Mouse (Mus musculus) gastrocnemius, adult 8-10 months (tissue): ENCODE results near the gene Rnase10. TPM values are rescaled to one million over a fixed set of nuclear protein-coding genes. Genes with fewer than 3 reads are reported as not detected.
"Not testable (repeated sequence)": the region's sequence is repeated elsewhere in the genome, so short reads cannot be mapped to it uniquely, and the experiment has no call there.

Experiments
- DNase-seq, 2 experiments: peaks; one replicate each; pipeline ENCODE4 v3.0.0; 2022; ENCODE audit warnings: low spot score in 2 of 2
- total RNA-seq, 4 experiments: library from RNA; stranded (reverse); gene quantifications; 2 replicates each; pipeline ENCODE4 v1.2.4; 2022

Rnase10 gene
- total RNA-seq = not detected

DNA sequence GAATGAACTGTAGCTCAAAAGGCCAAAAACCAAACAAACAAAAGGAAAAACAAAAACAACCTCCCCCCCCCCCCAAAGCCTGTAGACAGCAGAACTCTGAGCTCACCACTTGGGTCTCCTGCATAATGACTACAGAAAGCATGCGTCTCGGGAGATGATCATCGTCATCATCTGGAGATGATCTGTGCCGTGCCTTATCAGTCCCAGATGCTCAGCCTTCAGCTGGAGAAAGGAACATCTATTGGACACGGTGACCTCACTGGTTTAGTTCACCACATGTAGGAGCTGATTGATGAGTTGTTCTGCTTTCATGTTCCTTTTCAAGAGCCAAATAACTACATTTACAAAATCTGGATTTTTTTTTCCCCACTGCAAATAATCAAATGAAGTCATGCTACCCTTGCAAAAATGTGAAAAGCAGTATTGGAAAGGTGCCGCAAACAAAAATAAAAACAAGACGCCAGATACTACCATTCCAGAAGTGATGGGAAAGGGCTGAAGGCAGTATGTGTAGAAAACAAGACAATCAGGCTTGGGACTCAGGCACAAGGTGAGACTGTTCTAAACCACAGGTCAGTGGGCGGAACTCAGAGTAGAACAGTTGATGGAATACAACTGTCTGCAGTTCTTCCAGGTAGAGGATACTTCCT is at the start of gene Rnase10:
Gene Rnase10 (plus strand): TSS at position 600 of the 650 bp plus-strand sequence.
- no peak for DNase-seq

DNA sequence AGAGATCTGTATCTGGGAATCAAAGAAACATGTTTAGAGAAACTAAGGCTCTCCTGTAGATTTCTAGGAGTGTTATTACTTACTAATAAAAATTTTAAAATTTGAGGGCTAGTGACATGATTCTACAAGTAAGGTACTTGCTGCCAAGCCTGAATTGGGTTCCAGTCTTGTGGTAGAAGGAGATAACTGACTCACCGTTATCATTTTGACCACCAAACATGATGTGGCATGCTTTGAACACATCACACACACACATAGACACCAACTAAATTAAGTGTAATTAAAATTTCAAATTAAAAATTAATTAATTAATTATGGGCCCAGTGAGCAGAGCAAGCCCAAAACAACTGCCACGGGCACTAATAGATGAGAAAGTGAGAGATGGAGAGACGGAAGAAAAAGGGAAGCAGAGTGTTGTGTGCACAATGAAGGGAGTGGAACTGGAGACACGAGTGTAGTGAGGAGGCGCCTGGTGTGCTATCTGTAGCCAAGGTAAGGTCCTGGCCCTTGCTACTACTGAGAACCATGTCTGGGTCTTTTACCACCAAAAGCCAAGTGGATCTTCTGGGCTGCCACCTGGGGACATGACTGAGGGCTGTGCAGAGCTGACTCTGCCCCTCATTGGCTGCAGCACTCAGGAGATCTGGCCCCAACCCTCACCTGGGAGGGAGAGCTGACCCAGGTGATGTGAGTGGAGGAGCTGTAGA is 49.1 kb upstream of the Rnase10 start:
- DNase-seq = not testable (repeated sequence)

DNA sequence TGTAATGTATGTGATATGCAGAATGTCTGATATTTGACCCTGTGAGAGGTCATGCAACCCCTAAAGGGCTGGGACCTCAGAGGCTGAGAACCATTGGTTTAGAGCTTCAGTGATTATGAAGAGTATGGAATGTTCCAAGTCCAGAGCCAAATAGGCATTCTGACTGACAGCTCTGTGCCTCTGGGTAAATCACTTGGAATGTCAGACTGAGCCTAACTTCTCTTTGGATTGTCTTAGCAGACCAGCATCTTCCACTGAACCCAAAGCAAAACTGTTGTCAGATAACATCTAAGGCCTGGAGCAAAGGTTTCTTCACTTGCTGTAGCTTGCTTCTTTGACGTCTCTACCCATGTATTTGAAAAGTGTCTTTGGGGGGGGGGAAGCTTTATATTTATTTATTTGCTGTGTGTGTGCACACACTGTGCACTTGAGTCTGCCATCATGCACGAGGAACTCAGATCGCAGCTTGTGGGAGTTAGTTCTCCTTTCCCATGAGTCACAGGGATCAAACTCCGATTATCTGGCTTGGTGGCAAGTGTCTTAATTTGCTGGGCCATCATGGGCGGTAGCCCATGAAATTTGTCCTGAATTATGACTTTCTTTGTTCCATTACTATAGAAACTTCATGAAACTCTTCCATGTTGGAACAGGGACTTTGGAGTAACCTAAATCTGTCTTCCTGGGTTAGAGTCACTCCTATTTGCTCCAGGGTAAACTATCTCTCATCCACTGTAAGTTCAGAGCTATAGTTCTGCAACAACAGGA is 39.2 kb upstream of the Rnase10 start:
- DNase-seq = no peak

DNA sequence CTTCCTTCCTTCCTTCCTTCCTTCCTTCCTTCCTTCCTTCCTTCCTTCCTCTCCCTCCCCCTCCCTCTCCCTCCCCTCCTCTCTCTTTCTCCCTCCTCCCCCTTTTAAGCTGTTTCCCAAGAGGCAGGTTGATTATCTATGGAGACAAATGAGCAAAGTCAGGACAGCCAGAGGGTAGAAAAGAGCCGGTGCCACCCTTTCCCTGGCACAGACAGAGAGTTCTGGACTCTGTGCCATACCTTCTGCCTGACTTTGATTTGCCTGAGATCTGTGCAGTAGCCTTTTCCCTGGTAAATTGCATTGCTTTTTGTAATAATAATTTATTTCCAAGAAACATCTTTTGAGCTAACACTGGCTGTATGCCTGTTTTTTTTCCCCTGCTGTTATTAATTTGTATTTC is 38.5 kb upstream of the Rnase10 start:
- no peak for DNase-seq

DNA sequence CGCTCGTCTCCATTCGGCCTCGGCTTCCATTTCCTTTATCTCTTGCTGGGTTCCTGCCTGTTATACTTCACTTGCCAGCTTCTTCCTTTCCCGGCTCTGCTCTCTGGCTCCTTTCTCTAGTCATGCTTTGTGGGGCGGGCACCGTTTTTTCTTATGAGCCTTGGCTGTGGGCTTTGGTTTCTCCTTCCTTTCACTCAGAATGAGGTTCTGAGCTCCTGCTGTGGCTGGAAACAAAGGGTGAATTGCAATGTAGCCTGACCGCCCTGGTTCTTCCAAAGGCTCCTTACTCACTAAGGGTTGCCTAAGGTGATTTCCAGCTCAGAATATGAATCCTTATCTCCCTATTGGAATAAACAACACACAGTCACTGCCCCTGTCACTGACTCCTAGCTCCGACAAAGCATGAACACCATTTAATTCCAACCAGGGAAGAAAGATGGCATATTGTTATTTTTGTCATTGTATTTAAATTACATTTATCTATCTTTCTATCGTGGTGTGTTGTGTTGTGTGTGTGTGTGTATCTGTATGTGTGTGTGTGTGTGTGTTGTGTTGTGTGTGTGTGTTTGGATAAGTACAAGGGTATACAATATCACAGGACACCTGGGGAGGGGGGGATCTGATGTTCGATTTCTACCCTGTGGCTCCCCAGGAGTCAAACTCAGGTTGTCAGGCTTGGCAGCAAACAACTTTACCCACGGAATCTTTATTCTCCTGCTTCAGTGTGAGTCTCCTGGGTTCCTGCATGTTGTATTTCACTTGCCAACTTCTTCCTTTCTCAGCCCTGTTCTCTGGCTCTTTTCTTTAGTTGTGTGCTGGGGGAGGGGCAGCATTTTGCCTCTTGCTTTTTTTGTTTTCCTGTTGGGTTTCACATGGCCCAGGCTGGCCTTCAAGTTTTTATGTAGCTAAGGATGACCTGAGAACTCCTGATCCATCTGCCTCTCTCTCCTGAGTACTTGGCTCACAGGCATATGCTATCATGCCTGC is 37.7 kb upstream of the Rnase10 start:
- no peak for DNase-seq

DNA sequence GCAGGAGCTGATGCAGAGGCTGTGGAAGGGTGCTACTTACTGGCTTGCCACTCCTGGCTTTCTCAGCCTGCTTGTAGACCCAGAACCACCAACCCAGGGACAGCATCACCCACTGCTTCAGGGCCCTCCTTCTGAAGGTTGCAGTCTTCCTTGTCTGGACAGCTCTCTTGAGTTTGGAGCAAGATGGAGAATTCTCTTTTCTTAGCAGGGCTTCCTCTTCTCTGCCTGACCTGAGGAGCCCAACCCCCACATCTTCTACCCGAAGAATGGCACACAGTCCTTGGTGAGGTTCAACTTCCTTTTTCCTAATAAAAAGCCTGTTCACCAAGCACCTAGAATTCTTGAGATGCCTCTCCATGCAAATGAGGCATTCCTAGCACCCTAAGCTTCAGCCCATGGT is 36.7 kb upstream of the Rnase10 start:
- no peak for DNase-seq

DNA sequence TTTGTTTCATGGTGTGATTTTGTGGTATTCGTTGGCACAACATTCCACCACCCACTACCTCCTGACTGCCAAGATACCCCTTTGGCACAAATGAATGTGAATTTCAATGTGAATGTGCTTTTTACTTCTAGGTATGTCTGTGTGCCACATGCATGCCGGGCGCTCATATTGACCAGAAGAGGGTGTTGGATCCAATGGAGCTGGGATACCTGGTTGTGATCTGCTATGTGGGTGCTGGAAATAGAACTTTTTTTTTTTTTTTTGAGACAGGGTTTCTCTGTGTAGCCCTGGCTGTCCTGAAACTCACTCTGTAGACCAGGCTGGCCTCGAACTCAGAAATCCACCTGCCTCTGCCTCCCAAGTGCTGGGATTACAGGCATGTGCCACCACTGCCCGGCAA is 34.5 kb upstream of the Rnase10 start:
- DNase-seq = not testable (repeated sequence)

DNA sequence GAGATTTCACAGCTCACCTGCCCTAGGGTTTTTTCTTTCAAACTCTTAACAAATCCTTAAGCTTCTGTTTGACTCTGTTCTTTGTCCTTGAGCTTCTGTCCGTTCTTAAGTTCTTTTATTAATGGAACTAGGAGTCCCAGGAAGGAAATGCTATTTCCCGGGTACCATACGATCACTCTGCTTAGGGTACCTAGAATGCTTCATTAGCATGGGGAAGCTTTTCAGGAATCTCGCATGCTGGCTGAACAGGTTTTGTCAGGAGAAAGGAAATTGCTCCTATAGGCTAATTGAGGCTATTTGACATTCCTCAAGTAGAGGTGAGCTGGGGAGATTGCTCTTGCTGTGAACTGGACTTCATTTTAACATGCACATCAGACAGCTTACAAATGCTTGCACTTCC is 33.9 kb upstream of the Rnase10 start:
- no peak for DNase-seq

DNA sequence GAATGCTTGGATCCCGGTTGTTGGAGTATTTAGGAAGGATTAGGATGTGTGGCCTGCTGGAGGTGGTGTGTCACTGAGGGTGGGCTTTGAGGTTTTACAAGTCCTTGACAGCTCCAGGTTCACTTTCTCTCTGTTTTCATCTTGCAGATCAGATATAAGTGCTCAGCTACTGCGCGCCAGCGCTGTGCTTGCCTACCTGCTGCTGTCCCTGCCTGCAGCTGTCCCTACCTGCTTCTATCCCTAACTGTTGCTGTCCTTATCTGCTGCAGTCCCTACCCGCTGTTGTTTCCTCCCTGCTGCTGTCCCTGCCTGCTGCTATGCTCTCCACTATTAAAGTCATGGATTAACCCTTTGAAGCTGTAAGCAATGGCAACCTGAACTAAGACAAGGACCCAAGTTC is 32.5 kb upstream of the Rnase10 start:
- DNase-seq = no peak

DNA sequence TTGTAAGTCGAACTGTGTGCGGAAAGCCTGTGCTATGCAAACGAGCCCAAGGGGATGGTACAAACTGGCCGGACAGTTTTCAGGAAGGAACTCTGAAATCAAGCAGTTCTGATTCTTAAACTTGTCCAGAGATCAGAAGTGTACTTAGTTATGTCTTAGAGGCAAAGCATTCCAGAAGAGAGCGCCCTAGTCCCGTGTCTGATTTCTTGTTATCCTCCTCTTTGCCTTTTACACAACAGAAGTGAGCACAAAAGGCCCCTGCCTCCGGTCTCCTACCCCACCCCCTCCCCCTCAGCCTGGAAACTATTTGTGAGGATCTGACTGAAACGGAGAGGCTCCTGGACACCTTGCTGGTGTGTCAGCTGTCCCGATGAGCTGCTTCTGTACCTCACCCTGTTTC is 30.9 kb upstream of the Rnase10 start:
- no peak for DNase-seq

DNA sequence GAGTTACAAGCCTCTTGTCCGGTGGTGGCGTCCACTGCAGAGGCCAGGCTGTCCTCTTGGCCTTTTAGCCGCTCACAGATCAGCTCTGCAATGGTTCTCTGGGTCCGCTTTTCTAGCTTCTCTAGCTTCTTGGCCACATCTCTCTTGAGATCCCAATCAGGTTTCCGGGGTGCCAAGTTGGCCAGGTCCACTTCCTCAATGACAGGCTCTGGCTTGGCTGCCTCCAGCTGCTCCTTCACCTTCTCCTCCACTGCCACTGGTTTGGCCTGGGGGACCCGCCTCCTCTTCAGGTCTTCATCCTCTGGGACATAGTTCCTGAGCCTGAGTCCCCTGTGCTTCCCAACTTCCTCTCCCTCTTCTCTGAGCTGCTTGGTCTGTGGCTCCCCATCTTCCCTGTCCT is 29.1 kb upstream of the Rnase10 start:
- DNase-seq = not testable (repeated sequence)

DNA sequence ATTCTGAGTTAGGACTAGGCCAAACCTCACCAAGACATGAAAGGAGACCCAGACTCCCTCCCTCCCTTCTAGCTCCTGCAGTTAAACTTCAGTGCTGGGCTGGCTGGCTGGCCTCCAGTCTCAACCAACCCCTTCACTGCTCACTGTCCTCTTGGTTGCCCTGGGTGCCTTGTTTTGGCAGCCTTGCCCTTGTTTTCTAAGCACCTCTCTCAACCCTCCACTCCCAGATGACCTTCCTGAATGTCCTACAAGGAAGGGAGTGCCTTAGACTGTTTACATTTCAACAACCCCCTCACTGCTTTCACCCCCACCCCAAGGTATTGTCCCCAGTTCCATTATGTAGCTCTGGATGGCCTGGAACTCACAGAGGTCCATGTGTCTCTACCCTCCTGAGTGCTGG is 27.9 kb upstream of the Rnase10 start:
- no peak for DNase-seq

DNA sequence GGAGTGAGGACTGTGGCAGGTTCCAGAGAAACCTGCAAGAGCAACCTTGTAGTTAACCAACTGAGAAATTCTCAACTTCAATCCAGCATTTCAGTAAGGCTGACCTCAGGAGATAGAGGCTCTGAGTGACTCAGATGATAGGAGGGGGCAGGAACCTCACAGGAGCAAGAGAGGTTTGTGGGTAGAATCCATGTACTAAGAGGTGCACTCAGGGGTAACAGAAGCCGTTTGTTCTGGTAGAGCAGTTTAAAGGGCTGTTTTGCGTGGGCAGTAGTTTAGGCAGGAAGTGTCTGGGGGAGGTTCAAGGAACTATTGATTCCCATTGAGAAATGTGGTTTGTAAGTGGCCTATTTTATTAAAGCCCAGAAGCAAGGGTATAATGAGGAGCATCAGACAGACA is 26.3 kb upstream of the Rnase10 start:
- DNase-seq = no peak

DNA sequence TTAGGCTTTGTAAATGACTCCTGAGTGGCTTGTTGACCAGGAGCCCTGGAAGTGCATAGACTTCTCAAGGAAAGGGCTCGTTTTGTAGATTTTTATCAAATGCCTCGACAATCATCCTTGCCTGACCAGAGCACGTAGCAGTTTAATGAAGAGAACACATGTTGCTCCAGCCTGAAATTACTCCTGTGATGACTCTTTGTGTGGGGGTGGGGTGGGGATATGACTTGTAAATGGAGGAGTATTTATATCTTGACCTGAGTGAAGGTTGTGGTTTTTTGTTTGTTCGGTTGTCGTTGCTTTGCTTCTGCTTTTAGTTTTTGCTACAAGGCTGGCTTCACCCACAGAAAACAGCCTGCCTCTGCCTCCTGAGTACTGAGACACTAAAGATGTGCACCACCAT is 25.7 kb upstream of the Rnase10 start:
- no peak for DNase-seq

DNA sequence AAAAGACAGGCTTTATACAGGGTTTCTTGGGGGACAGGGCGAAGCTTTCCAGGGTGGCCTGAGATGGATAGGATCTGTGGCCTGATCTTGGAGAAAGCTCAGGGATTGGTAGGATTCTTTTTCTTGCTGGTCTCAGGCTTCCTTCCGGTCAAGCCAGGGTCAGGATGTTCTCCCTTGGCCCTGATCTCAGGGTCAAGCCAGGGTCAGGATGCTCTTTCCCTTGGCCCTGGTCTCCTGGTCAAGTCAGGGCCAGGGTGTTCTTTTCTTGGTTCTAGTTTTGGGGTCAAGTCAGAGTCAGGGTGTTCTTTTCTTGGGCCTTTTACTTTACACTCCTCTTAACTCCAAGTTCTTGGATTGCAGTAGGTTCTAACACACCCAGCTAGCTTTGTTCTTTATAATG is 19.9 kb upstream of the Rnase10 start:
- DNase-seq = no peak

DNA sequence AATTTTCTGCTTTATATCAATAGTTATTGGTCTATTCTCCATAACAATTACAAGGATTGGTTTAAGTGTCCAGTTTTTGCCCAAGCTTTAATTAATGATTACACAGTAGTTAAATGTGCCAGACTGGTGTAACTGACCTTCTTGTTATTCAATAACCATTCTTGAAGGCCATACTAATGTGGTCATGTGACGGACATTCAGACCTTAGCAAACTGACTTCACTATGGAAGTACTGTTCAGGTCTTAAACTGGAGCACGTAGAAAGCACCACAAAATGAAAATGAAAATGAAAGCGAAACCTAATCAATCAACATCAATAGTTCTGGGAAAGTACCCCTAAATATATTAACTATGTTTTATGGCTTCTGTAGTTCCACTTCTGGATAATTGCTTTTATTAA is 16.5 kb upstream of the Rnase10 start:
- DNase-seq = no peak

DNA sequence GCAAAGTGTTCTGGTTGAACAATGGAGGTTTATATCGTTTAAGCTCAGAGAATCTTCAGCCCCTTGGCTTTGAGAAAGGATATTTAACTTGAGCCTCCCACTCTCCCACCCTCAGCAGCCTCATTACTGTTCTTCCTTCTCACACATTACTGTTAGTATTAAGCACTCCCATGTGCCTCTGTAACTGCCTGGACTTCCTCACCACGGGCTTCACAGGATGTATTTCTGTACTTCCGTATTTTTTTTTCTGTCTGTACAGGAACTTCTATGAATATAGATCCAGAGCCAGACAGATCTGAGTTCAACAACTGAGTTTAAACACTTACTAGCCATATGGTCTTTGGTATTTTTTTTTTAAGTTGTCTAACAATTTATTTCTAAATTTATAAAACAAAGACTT is 10.5 kb upstream of the Rnase10 start:
- no peak for DNase-seq

DNA sequence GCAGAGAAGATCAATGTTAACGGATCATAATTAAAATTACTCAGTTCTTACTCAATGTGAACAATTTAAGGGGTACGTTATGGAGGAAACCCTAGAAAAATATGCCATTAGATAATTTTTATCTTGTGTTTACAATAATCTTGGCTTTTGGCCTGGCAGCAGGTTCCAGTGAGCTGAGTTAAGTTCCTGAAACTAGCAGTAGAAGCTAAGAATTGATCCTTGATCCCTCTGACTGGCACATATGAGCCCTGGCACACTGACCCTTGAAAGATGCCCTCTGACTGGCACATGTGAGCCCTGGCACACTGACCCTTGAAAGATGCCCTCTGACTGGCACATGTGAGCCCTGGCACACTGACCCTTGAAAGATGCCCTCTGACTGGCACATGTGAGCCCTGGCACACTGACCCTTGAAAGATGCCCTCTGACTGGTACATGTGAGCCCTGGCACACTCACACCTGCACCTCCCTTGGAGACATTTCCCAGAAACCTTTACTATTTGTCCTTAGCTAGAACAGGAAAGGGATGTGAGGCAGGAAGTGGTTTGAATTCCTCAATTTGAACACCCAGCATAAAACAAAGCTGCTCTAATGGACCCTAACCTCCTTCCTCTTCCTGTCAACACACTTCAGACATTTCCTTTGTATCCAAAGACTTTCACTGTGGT is 9.4 kb upstream of the Rnase10 start:
- DNase-seq = no peak

DNA sequence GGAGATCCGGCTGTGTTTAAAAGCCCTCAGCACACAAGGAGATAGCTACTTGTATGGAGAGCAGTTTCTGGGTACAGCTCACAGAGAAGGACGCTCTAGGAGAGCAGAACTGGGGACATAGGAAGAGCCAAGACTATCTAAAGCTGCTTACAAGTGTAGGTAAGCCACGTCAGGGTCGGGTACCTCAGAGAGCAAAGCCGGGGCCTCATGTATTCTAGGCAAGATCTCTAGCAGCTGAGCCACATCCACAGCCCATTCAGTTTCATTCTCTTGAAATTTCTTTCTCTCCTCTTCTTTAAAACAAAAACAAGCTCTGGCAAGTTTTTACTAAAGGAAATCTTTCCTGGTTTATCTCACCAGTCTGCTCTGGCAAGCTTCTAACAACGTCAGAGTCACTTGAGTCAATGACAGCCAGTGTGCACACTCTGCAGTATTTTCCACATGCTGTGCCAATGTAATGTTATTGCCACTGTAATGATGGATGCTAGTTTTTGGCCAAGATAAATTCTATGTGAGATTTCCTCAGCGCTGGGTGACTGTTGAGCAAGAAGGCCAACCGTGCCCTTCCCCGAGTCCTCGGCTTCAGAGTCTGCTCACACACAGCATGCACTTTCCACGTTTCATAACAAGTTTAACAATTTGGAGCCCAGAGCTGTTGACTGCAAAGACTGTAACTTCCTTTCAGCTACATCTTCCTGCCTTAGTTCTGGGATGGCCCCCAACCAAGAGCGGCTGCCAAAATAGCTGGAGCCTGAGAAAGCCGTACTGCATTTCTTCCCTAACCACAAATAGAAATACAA is 563 bp downstream of the Rnase10 start:
- peak; percentile 30 to 57 for DNase-seq

DNA sequence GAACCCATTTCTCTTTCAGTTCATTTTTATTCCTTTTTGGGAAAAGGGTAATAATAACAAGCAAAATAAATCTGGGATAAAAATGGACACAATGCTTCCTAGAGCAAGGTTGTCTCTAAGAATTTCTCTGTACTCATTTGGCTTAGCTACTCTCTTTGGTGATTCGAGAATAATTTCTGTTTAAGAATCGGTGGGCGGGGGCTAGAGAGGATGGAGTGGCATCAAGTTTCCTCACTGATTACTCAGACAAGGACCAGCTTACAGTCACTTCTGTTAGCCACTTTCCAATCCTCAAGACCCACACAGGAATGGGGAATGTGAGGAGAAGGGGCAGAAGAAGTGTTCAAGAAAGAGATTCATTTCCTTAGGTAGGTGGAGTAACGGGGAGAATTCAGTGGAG is 1.2 kb downstream of the Rnase10 start:
- DNase-seq = no peak
